Comparison of ENCODE assay signal across 25 mouse cellular contexts in the genomic region with DNA sequence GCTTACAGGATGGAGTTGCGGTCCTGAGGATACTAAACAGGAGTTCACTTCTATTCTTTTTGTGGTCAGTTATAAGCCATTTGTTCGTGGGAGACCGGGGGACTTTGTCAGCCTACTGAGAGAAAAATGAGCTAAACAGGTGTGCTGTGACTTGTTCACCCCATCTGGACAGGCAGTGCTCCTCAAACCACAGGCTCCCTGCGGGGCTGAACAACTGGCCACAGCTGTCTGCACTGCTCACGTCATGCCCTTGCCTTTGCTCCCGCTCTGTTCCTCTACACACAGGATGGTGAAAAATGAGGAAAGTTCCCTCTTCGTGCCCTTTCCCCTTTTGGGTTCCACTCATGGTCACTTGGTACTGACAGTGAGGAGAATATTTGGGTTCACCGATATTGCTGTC. TPM values are rescaled to one million over a fixed set of nuclear protein-coding genes. Genes with fewer than 3 reads are reported as not detected.
DNase-seq lines count a peak whose midpoint lies in the region; ATAC-seq and TF ChIP-seq lines count a peak whose summit lies in the region.
"Had no signal": no experiment of that assay in that cellular context is flagged by ENCODE, and none has a peak within 500 bp of the region (broad histone marks: within the 10 kb centered on the region; RNA-seq: fewer than 3 reads in every experiment).

No protein-coding gene starts in this region.

- H3K79me3 ChIP-seq in C2C12 (ENCODE audit: low read depth) = peaks cover 1% of the 10 kb centered on the region

- no peak for TF ChIP-seq POLR2A in myocyte (IDR thresholded peaks at IDR 0.05; ENCODE audit: insufficient read length, low read depth)
- no peak for TF ChIP-seq POLR2A in cerebellum, adult 2 months (IDR thresholded peaks at IDR 0.05; ENCODE audit: borderline replicate concordance, insufficient read depth, low read length)

- H3K4me2 ChIP-seq in limb, embryonic 13.5 days (replicated peaks) = no peak overlapping the region
- peak overlapping the region; percentile 35 for H3K4me2 ChIP-seq in myocyte (ENCODE audit: low read depth)
- H3K4me2 ChIP-seq: embryonic facial prominence, embryonic 13.5 days; embryonic facial prominence, embryonic 15.5 days; forebrain, embryonic 12.5 days had no signal

- DNase-seq in limb, embryonic 10.5 days (ENCODE audit: low spot score) = no peak
- DNase-seq in A20 (ENCODE audit: low read depth, low spot score) = peak; percentile 39
- no peak for DNase-seq in lung, adult 18-20 months
- no peak for DNase-seq in frontal cortex, postnatal 36 days (ENCODE audit: low spot score in 2 of 2)
- DNase-seq in cerebellum, adult 2 months = no peak
- DNase-seq: adrenal gland, adult 2 months; adrenal gland, postnatal 10 days; adrenal gland, postnatal 36 days; cerebellum, adult 11-12 months; cerebellum, adult 8-10 months; cerebellum, adult 9-11 months; cerebellum, postnatal 14 days; cerebellum, postnatal 36 days; embryo, embryonic 11 days had no signal

- no peak overlapping the region for H3K27ac ChIP-seq in limb, embryonic 13.5 days
- H3K27ac ChIP-seq in limb, embryonic 10.5 days = no peak overlapping the region
- no peak overlapping the region for H3K27ac ChIP-seq in cerebellum, adult 2 months (ENCODE audit: insufficient read depth, low read length)
- H3K27ac ChIP-seq: embryonic facial prominence, embryonic 13.5 days; embryonic facial prominence, embryonic 15.5 days; forebrain, embryonic 10.5 days; forebrain, embryonic 12.5 days had no signal

- H3K9me3 ChIP-seq in limb, embryonic 13.5 days = no peaks in the 10 kb centered on the region
- no peaks in the 10 kb centered on the region for H3K9me3 ChIP-seq in limb, embryonic 10.5 days (replicated peaks)
- H3K9me3 ChIP-seq: embryonic facial prominence, embryonic 13.5 days; embryonic facial prominence, embryonic 15.5 days; forebrain, embryonic 10.5 days; forebrain, embryonic 12.5 days had no signal

- H3K27me3 ChIP-seq in limb, embryonic 13.5 days = no peaks in the 10 kb centered on the region
- H3K27me3 ChIP-seq in limb, embryonic 10.5 days (ENCODE audit: low read depth, poor library complexity, severe bottlenecking) = no peaks in the 10 kb centered on the region
- no peaks in the 10 kb centered on the region for H3K27me3 ChIP-seq in C2C12 (ENCODE audit: control insufficient read depth, insufficient read depth, insufficient read length)
- no peaks in the 10 kb centered on the region for H3K27me3 ChIP-seq in myocyte (ENCODE audit: control insufficient read depth, insufficient read depth, insufficient read length)
- H3K27me3 ChIP-seq in cerebellum, adult 2 months (ENCODE audit: control insufficient read depth, insufficient read depth, low read length) = no peaks in the 10 kb centered on the region
- H3K27me3 ChIP-seq: embryonic facial prominence, embryonic 15.5 days had no signal

- no peak overlapping the region for H3K4me3 ChIP-seq in limb, embryonic 13.5 days
- H3K4me3 ChIP-seq in limb, embryonic 10.5 days = no peak overlapping the region
- H3K4me3 ChIP-seq in C2C12 (ENCODE audit: insufficient read depth, poor library complexity, severe bottlenecking) (no peak overlapping the region), myocyte (no peak overlapping the region)
- H3K4me3 ChIP-seq in cerebellum, adult 2 months (replicated peaks; ENCODE audit: insufficient read depth, low read depth, low read length) = no peak overlapping the region
- H3K4me3 ChIP-seq: embryonic facial prominence, embryonic 13.5 days; embryonic facial prominence, embryonic 15.5 days; erythroblast, embryonic 14.5 days; forebrain, embryonic 10.5 days; forebrain, embryonic 12.5 days had no signal

- whole genome bisulfite sequencing in limb, embryonic 13.5 days = 70% methylated on average over 8 of the region's 8 CpGs
- 87% methylated on average over 8 of the region's 8 CpGs for WGBS in limb, embryonic 10.5 days
- WGBS in cerebellum, adult 2 months = 94% methylated on average over 8 of the region's 8 CpGs

- H3ac ChIP-seq in C2C12 (ENCODE audit: control insufficient read depth, insufficient read length, low read depth) (no peak overlapping the region), myocyte (ENCODE audit: control insufficient read depth, insufficient read length) (no peak overlapping the region)

- no peaks in the 10 kb centered on the region for H3K36me3 ChIP-seq in limb, embryonic 13.5 days
- no peaks in the 10 kb centered on the region for H3K36me3 ChIP-seq in limb, embryonic 10.5 days
- H3K36me3 ChIP-seq in C2C12 (ENCODE audit: control insufficient read depth, insufficient read depth) (no peaks in the 10 kb centered on the region), myocyte (ENCODE audit: control insufficient read depth, insufficient read depth) (no peaks in the 10 kb centered on the region)
- H3K36me3 ChIP-seq: embryonic facial prominence, embryonic 13.5 days; embryonic facial prominence, embryonic 15.5 days; forebrain, embryonic 10.5 days; forebrain, embryonic 12.5 days had no signal

- TF ChIP-seq CTCF in C2C12 (IDR thresholded peaks at IDR 0.05; ENCODE audit: control insufficient read depth, insufficient read depth, insufficient read length) = no peak
- no peak for TF ChIP-seq CTCF in cerebellum, adult 2 months (IDR thresholded peaks at IDR 0.05; ENCODE audit: borderline replicate concordance, insufficient read depth, low read depth, low read length)

- H3K79me2 ChIP-seq in C2C12 (ENCODE audit: control insufficient read depth, insufficient read depth) = peaks cover 14% of the 10 kb centered on the region
- H3K79me2 ChIP-seq in myocyte (ENCODE audit: control insufficient read depth, insufficient read depth) = peaks cover 7% of the 10 kb centered on the region

- H3K4me1 ChIP-seq in limb, embryonic 13.5 days = peaks cover 34% of the 10 kb centered on the region
- peaks cover 55% of the 10 kb centered on the region for H3K4me1 ChIP-seq in limb, embryonic 10.5 days
- peaks cover 18% of the 10 kb centered on the region; the same call in 1 of the 2 replicates for H3K4me1 ChIP-seq in cerebellum, adult 2 months (ENCODE audit: control insufficient read depth, insufficient read depth, low read length)

- no peak overlapping the region for H3K9ac ChIP-seq in limb, embryonic 13.5 days
- H3K9ac ChIP-seq: embryonic facial prominence, embryonic 13.5 days; embryonic facial prominence, embryonic 15.5 days; forebrain, embryonic 12.5 days had no signal

- peak; percentile 48; the same call in 1 of the 2 replicates for ATAC-seq in limb, embryonic 13.5 days (ENCODE audit: low FRiP score, low read depth)
- ATAC-seq: CD4-positive, CD25-positive, alpha-beta regulatory T cell, adult 4 months; forebrain, embryonic 14.5 days; forebrain, embryonic 16.5 days had no signal

TF ChIP-seq in C2C12, 6 proteins besides CTCF, POLR2A, EP300 and RAD21:
- peak; percentile 98 for TF ChIP-seq MYOD1 (IDR thresholded peaks at IDR 0.05; ENCODE audit: control insufficient read depth, insufficient read length, low read depth)
- TF ChIP-seq MYOG (IDR thresholded peaks at IDR 0.05; ENCODE audit: control insufficient read depth, extremely low read depth, insufficient read length) = no peak

TF ChIP-seq in myocyte, 11 proteins besides CTCF, POLR2A, EP300 and RAD21:
- no peak for TF ChIP-seq E2F4 (IDR thresholded peaks at IDR 0.05; ENCODE audit: insufficient read depth)
- no peak for TF ChIP-seq CEBPB (IDR thresholded peaks at IDR 0.05; ENCODE audit: insufficient read depth, poor library complexity, severe bottlenecking)
- TF ChIP-seq MAX (IDR thresholded peaks at IDR 0.05; ENCODE audit: low read depth) = no peak
- no peak for TF ChIP-seq USF1 (IDR thresholded peaks at IDR 0.05; ENCODE audit: low read depth)
- TF ChIP-seq MYOD1 (IDR thresholded peaks at IDR 0.05; ENCODE audit: control insufficient read depth in 1 of 3, insufficient read length in 2 of 3, low read depth in 2 of 3) = peak in 2 of 3 experiments; percentile 97 to 99
- TF ChIP-seq SRF (IDR thresholded peaks at IDR 0.05; ENCODE audit: control insufficient read depth, insufficient read length, low read depth) = no peak
- TF ChIP-seq POLR2AphosphoS2 (IDR thresholded peaks at IDR 0.05; ENCODE audit: insufficient read length, low read depth) = no peak
- peak; percentile 68 for TF ChIP-seq TCF12 (IDR thresholded peaks at IDR 0.05; ENCODE audit: insufficient read depth, poor library complexity, severe bottlenecking)
- no peak for TF ChIP-seq REST (IDR thresholded peaks at IDR 0.05; ENCODE audit: insufficient read depth, insufficient read length)
- TF ChIP-seq MYOG (IDR thresholded peaks at IDR 0.05; ENCODE audit: control insufficient read depth in 1 of 3, insufficient read depth in 1 of 3, insufficient read length in 2 of 3, low read depth in 2 of 3) = peak in 2 of 3 experiments; percentile 96 to 97
- TF ChIP-seq TCF3 (IDR thresholded peaks at IDR 0.05; ENCODE audit: insufficient read length, low read depth) = peak; percentile 72

RNA-seq across cellular contexts. Expression of a gene that starts 6.6 kb away (rescaled TPM):
- 35.7 and 45.4 TPM in 2 replicates for polyA plus RNA-seq in limb, embryonic 13.5 days (2015; fragmentation: Nextera tagmentation; extraction: Ambion mirVana)
- polyA plus RNA-seq in limb, embryonic 10.5 days (2016; fragmentation: Nextera tagmentation; extraction: Ambion mirVana) = 71.1 and 76.8 TPM in 2 replicates
- polyA plus RNA-seq in C2C12 (2012; fragmentation: generic; extraction: Trizol) = 205 TPM
- 100 TPM for polyA plus RNA-seq in myocyte (2012; fragmentation: generic; extraction: Trizol)
- polyA plus RNA-seq in cerebellum, adult 2 months (2012; rRNA removed) = 133 and 144 TPM in 2 replicates

RNA-seq across cellular contexts. Expression of a gene that starts 42.6 kb away (rescaled TPM):
- polyA plus RNA-seq in limb, embryonic 13.5 days (2015; fragmentation: Nextera tagmentation; extraction: Ambion mirVana) = 0.83 and 1.5 TPM in 2 replicates
- 0.87 and 1.3 TPM in 2 replicates for polyA plus RNA-seq in limb, embryonic 10.5 days (2016; fragmentation: Nextera tagmentation; extraction: Ambion mirVana)
- polyA plus RNA-seq in C2C12 (2012; fragmentation: generic; extraction: Trizol) (not detected), myocyte (2012; fragmentation: generic; extraction: Trizol) (not detected)
- 0.49 and 0.52 TPM in 2 replicates for polyA plus RNA-seq in cerebellum, adult 2 months (2012; rRNA removed)

RNA-seq across cellular contexts. Expression of a gene that starts 51.2 kb away (rescaled TPM):
- 5.1 and 5.2 TPM in 2 replicates for polyA plus RNA-seq in limb, embryonic 13.5 days (2015; fragmentation: Nextera tagmentation; extraction: Ambion mirVana)
- polyA plus RNA-seq in limb, embryonic 10.5 days (2016; fragmentation: Nextera tagmentation; extraction: Ambion mirVana) = 7.0 and 7.5 TPM in 2 replicates
- 4.1 TPM for polyA plus RNA-seq in C2C12 (2012; fragmentation: generic; extraction: Trizol)
- 2.8 TPM for polyA plus RNA-seq in myocyte (2012; fragmentation: generic; extraction: Trizol)
- polyA plus RNA-seq in cerebellum, adult 2 months (2012; rRNA removed) = 4.9 and 5.2 TPM in 2 replicates
